Mouse (Mus musculus): ENCODE measurements around the gene Erc2.

DNA sequence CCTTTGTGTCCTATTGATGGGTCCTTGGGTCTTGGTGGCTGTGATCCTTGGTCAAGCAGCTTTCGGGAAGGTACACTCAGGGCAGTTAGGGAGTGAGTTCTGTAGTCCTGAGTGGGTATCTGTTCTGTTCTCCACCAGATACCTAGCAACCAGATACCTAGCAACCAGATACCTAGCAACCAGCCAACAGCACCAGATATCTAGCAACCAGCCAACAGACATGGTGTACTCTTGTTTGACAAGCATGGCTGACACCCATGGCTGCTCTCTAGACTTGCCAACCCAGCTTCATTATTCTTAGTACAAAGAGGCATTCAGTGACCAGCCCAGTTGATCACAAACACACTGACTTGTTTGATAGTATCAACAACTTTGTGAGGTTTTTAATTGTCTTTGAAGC is 469.1 kb downstream of the Erc2 start:
- TF ChIP-seq CTCF (IDR thresholded peaks at IDR 0.05; ENCODE audit: low read depth) (no peak), EP300 (IDR thresholded peaks at IDR 0.05; ENCODE audit: low read depth) (no peak)
